Mouse (Mus musculus) megakaryocyte-erythroid progenitor cell, adult 5-6 weeks (primary cell): Measurements from ENCODE around the gene Kansl1l. TPM values are rescaled to one million over a fixed set of nuclear protein-coding genes. Genes with fewer than 3 reads are reported as not detected.
A peak's percentile ranks its signal among the peaks of the same experiment; 100 is the strongest.
"Not testable (repeated sequence)": the region's sequence is repeated elsewhere in the genome, so short reads cannot be mapped to it uniquely, and the experiment has no call there.

Source experiments
- ATAC-seq: replicated peaks from 2 replicates; pipeline ENCODE4 v1.8.0; 2016; ENCODE audit warnings: mild to moderate bottlenecking, inconsistent platforms; ENCODE audit not compliant: severe bottlenecking, poor library complexity, low FRiP score, low TSS enrichment
- total RNA-seq, 2 experiments: library from RNA; stranded (forward) in 1 of 2; stranded (reverse) in 1 of 2; fragments of 200-1000, 215-1000 nt in 1 of 2; fragments of >200 nt in 1 of 2; fragmentation: Nextera tagmentation in 1 of 2; gene quantifications; 2 replicates each; pipeline ENCODE4 v1.2.3; 2014 to 2017

Kansl1l gene
- total RNA-seq, 2 experiments from 2014 or later = 24.7 to 28.2 TPM

DNA sequence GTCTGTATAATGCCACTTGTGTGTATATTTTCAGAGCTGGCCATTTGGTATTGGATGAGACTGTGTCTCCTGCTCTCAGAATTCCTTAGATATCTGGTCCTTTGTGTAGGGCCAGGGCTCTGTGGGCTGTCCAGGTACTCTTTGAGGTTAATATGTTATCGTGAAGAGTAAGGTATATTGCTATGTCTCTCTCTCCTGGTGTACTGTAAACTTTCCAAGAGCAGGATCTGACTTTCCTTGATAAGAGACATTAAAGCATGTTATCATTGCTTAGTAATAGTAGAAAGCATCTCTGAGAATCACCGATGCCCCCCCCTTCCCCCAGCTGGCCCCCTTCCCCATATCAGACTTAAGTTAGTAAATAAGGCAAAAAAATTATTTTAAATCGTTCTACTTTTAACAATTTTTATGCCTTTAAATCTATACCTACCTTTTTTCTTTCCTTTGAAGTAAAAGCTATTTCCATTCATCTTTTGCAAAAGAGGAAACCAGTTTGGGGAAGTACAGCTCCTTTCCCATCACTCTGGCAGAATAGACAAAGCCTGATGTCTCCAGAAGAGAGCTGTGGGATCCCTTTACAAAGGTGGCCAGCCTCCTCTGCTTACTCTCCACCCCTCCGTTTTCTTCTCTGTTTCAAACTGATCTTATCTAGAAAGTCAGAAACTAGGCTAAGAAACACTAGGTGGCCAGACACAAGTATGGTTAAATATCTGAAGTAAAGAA is 114.6 kb downstream of the Kansl1l start:
- ATAC-seq = no peak

DNA sequence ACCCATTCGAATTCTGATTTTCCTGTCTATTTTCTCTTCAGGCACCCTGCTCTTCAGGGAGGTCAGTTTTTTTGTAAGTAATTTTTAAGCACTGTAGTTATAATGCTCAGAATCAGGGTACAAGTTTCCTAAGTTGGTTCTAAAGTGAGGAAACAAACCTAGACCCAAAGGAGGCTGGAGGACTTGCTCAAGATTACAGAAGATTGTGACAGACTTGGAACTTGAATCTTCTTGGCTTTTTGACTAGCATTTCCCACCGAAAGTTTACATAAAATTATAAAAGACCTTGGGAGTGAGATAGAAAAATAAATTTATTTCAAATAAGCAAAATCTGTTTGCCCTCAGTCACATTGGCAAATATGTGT is 115.8 kb downstream of the Kansl1l start:
- ATAC-seq = no peak

DNA sequence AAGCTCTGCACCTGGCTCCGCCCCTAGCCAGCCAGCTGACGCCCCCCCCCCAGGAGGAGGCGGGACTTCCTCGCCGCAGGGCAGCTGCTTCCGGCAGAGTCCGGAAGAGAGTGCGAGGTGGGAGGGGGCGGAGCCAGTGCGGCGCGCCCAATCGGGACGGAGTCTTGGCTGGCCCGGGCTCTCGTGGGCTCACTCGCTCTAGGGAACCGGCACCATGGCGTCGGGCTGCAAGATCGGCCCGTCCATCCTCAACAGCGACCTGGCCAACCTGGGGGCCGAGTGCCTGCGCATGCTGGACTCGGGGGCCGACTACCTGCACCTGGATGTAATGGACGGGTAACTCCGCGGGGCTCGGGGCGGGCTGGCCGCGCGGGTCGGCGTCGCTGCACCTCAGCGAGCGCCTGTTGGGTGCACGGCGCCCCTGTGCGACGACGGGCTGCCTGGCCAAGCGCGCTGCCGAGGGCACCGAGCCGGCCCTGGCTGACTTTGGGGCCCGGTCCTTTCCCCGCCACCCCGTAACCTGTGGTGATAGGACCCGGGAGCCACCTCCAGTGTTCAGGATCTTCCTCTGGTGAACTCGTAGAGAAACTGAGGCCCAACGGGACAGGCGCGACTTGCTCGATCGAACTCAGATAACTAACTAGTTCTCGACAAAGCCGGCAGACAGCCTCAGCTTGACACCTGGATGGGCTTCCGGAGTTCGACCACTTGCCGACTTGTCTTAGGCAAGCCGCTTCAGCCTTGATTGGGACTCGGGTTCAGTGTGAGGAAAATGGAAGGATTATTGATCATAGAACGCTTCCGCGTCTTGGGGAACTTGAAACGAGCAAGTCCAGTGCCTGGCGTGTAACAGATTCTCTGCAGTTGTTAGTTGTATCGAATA is 116.4 kb downstream of the Kansl1l start, which contains the start of gene Rpe:
Rpe (plus strand) TSS at position 139 of the 883 bp plus-strand sequence.
- ATAC-seq = peak; percentile 98

DNA sequence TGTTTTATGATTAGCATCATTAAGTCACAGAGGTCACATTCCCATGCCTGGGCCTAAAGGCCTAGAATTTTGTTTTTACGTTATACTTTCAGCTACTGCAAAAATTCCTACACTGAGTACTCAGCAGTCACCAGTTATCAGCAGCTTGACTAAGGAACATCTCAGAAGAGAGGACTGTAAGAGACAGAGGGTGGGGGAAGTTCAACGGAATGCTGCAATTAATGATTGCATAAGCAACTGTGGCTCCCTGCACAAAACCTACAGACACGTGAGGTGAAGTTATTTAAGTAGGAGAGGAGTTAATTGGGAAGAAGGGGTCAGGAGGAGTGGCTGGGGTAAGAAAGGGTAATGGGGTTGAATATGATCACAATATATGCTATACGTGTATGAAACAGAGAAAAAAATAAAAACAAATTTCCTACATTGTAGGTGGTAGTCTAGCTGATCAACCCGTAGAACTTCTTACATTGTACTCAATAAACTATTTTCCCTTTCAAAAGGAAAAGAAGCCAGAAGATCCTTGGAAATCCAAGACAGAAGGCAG is 117.1 kb downstream of the Kansl1l start:
- ATAC-seq = no peak

DNA sequence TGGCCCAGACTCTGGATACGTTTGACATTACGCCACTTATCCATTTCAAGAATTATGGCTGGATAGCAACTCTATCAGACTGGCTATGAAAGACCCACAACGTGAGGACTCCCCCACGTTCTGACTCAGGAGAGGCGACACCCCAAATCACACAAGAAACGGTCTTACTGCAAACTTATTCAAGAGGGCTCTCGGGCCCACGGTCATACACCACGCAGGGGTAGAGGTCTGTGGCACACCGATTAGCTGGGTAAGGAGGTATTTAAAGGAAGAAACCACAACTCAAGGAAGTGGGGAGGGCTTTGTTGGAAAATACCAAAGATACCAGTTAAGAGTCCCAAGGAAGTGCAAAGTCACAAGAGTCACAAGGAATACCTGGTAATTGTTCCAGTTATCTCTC is 117.7 kb downstream of the Kansl1l start:
- not testable (repeated sequence) for ATAC-seq

DNA sequence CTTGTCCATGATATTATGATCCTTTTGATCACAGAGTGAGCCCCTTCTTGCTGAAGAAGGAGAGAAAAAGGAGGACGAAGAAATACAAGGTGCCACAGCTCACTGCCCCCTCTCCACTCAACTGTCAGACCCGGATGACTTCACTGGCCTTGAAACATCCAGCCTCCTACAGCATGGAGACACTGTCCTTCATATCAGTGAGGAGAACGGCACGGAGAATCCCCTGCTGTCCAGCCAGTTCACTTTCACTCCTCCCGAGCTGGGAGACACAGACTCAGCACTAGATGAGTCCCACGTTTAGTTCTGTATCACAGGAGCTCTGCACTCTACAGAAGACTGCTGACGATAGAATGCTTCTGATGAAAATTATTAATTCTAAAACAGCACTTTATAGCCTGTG is 122.1 kb downstream of the Kansl1l start:
- no peak for ATAC-seq

DNA sequence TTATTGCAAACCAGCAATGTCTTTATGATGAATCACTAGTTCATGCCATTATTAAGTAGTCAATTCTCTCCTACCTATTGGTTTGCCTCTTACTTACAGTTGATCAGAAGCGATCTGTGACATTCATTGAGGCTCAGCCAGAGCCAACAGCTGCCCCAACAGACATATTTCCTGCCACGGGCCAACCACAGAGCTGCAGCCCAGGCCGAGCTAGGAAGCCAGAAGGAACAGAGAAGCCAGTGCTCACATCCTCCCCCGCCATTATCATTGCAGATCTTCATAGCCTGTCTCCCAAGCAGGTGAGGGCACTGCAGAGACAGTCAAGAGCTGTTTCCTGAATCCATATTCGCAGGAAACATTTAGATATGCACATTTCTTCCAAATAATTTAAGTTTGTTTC is 123.1 kb downstream of the Kansl1l start:
- ATAC-seq = no peak

DNA sequence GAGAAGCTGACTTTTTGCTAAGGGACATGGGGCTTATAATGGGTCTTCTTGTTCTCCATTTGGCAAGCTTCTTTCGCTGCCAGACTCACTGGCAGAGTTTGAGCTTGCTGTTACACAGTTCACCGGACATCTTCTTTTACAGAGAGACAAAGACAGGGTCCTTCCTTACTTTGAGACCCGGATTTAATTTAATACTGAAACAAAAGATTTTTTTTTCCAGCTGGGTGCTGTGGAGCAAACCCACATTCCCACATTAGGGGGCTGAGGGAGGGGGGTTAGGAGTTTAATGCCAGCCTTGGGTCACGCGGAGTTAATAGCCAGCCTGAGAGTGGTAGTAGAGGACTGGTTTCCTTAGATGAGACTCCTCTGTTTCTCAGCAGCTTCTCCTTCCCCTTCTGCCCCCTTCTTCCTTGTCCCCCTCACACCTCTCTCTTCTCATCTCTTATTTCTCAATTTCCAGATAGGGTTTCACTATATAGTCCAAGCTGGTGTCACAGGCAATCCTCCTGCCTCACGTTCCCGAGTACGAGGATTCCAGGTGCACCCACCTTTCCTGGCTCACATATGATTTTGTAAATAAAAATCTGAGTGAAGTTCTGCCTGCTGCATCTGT is 124.5 kb downstream of the Kansl1l start:
- ATAC-seq = no peak

DNA sequence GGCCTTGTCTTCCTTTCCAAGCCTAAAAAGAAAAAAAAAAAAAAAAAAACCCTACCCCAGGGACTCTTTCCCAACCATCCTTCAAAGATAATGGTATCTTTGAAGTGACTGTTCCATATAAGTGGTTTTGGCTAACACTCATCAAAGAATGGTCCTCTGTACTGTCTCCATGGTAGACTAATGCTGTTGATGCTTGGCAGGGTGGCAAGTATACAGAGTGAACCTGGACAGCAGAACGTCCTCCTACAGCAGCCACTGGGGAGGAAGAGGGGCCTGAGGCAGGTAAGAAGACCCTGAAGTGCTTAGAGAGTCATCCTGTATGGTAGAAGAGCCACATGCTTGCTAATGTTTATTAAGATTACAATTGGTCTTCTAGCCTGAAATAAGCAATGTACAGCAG is 125.1 kb downstream of the Kansl1l start:
- ATAC-seq = no peak

DNA sequence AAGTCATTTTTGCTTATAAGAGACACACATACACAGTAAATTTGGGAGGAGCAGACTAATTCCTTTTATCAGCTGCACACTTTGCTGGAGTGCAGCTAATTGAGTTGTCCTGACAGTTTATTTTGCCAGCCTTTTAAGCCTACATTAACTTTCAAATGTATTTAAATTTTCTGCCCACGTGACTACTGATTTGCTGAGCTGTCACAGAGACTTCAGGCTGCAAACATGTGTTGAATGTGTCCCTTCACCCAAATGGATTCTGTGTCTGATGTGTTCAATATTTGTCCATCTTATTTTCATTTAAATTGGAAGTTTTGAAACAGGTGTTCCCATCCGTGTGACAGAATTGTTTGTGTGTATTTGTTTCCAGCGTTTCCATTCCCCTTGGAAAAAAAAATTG is 125.6 kb downstream of the Kansl1l start:
- no peak for ATAC-seq

DNA sequence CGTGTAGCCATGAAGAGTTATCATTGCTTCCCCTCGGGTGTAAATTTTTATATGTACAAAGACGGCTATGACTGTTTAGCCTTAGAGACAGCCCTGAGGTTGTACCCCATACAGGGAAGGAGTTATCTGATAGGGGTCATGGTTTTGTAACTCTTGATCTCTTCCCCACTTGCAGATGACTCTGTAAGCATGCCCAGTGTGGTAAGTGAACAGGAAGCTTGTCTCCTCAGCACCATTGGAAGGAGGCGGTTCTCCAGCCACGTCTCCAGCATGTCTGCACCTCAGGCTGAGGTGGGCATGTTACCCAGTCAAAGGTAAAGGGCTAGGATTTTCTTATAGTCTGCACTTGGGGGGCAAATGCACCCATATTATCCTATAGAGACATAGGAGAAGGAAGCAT is 134.4 kb downstream of the Kansl1l start:
- no peak for ATAC-seq

DNA sequence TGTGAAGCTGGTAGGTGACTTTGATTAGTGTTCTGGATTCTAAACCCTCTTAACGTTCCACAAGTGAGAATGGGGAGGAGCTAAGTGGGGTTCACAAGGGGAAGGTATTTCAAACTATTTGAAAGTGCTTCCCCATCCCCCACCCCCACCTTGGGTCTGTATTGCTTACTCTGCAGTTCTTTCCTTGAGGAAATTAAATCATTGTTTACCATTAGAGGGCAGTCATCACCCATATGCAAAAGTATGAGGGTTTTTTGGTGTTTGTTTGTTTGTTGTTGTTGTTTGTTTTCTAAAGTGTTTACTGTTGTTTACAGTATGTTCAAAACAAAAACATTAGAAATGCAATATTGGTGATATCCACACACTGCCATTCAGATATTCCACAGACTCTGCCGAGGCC is 138.7 kb downstream of the Kansl1l start:
- ATAC-seq = no peak

DNA sequence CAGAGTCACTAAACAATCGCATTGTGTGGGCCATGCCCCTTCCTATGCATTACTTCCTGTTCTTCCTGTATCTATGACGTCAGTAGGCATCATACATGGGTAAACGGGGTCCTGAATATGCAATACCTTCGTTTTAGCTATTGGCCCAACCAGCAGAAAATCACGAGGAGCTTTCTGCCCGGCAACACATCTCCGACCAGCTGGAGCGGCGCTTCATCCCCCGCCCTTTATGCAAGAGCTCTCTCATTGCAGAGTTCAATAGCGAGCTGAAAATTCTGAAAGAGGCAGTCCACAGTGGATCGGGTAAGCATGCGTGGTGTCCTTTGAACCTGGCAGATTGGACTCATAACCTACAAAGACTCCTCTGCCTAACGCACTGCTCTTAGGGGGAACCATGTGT is 139.4 kb downstream of the Kansl1l start:
- ATAC-seq = no peak

DNA sequence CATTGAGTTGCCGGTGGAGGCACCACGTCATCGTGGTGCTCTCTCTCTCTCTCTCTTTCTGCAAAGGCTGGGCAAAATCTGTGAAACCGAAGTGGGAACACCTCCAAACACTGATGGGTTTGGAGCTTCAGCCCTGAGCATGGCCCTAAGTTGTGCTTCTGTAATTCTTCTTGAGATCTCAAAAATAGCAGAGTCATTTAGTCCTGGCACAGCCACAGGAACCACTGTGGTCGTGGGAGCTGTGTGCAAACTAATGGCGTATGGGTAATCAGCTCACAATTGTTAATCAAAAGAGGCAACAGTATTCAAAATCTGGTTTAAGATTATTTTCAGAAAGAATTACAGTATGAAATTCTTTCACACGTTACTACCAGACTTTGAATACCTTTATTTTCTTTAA is 144.6 kb downstream of the Kansl1l start:
- ATAC-seq = no peak

DNA sequence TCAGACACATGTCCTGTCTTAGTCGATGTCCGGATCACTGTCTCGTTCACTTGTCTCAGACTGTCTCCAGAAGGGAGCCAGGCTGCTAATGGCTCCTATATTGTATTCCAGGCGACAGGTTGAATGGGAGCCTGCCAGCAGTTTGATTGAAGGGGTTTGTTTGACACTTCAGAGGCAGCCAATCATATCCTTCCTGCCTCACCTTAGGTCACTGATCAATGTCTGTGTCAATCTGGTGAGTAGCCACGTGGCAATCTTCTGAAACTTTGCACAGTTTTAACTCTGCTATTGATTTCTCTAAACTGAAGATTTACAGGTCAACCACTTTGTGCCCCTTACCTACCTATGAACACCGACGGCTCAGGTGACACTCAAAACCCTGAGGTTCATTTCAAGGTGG is 145.9 kb downstream of the Kansl1l start:
- no peak for ATAC-seq

Other genes starting within 250 kb of the Kansl1l start
- 33.7 and 42.6 TPM in 2 replicates for gene Rpe, start 116.7 kb downstream of the Kansl1l start, total RNA-seq (2014; fragmentation: Nextera tagmentation)
- 41.4 and 45.1 TPM in 2 replicates for gene Rpe, start 116.7 kb downstream of the Kansl1l start, total RNA-seq (2017)
- 85.6 and 91.2 TPM in 2 replicates for gene Acadl, start 45.7 kb upstream of the Kansl1l start, total RNA-seq (2014; fragmentation: Nextera tagmentation)
- 84.5 and 85.8 TPM in 2 replicates for gene Acadl, start 45.7 kb upstream of the Kansl1l start, total RNA-seq (2017)
- 2.7 TPM in 1 of 2 replicates, not detected in the other for gene Myl1, start 127.8 kb upstream of the Kansl1l start, total RNA-seq (2014; fragmentation: Nextera tagmentation)
- gene Myl1, start 127.8 kb upstream of the Kansl1l start, total RNA-seq (2017) = 2.1 TPM in 1 of 2 replicates, not detected in the other
- 36.5 and 51.6 TPM in 2 replicates for gene Lancl1, start 221.3 kb upstream of the Kansl1l start, total RNA-seq (2014; fragmentation: Nextera tagmentation)
- 32.3 and 43.4 TPM in 2 replicates for gene Lancl1, start 221.3 kb upstream of the Kansl1l start, total RNA-seq (2017)